Mouse (Mus musculus): ENCODE measurements around the gene Ckm. TPM values are rescaled to one million over a fixed set of nuclear protein-coding genes. Genes with fewer than 3 reads are reported as not detected.

The Ckm gene
- total and polyA plus RNA-seq, 3 experiments, result not detected

DNA sequence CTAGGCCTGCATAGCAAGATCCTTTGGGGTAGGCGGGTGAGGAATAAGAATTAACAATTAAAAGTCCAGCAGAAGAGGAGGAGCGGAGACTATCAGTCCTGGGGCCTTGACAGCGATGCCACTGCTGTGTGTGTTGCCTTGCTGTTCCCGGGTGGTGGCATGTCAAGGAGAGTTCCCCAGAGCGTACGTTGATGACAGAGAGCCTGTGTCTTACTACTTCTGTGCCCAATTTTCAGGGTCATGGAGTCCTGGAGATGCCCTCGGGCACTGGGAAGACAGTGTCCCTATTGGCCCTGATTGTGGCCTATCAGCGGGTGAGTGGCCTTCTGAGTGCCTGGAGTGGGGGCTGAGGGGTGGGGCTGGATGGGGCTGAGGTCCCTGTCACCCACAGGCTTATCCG, 20.9 kb upstream of the Ckm start:
- no peaks in the 10 kb centered on the region for H3K9me3 ChIP-seq (replicated peaks; ENCODE audit: insufficient read depth, low read length)
- H3K4me1 ChIP-seq (ENCODE audit: control insufficient read depth in 1 of 2, insufficient read depth in 2 of 2, low read length in 2 of 2), result peaks cover 0 to 8% of the 10 kb centered on the region in 2 experiments; a peak in 3 of 4 replicates
- H3K36me3 ChIP-seq (ENCODE audit: control insufficient read depth in 1 of 2, insufficient read depth in 2 of 2, low read length in 2 of 2), result peaks cover 0 to 8% of the 10 kb centered on the region in 2 experiments; a peak in 2 of 4 replicates
- no peak overlapping the region for H3K9ac ChIP-seq (ENCODE audit: control insufficient read depth, low read depth, low read length, poor library complexity, severe bottlenecking)
- H3K4me3 ChIP-seq (ENCODE audit: control insufficient read depth in 1 of 2, insufficient read depth in 1 of 2, low read depth in 2 of 2, low read length in 2 of 2), result no peak overlapping the region
- TF ChIP-seq SMC3 (IDR thresholded peaks at IDR 0.05; ENCODE audit: low read depth, low read length) (no peak), MAFK (IDR thresholded peaks at IDR 0.05; ENCODE audit: borderline replicate concordance, low read depth, low read length) (no peak), MEF2A (IDR thresholded peaks at IDR 0.05; ENCODE audit: extremely low read depth, insufficient replicate concordance, low read depth, low read length, poor library complexity, severe bottlenecking) (no peak), POLR2AphosphoS2 (IDR thresholded peaks at IDR 0.05; ENCODE audit: low read length) (no peak), MAX (IDR thresholded peaks at IDR 0.05; ENCODE audit: low read length) (no peak), MXI1 (IDR thresholded peaks at IDR 0.05; ENCODE audit: low read depth, low read length) (no peak), JUND (IDR thresholded peaks at IDR 0.05; ENCODE audit: low read depth, low read length) (no peak), ZC3H11A (IDR thresholded peaks at IDR 0.05; ENCODE audit: low read depth, low read length) (no peak), MYB (IDR thresholded peaks at IDR 0.05; ENCODE audit: low read depth, low read length) (no peak), ETS1 (IDR thresholded peaks at IDR 0.05; ENCODE audit: low read depth, low read length) (no peak), KAT2A (conservative IDR thresholded peaks at IDR 0.05; ENCODE audit: low read depth, low read length) (no peak), ELF1 (IDR thresholded peaks at IDR 0.05; ENCODE audit: low read depth, low read length) (no peak), ZMIZ1 (IDR thresholded peaks at IDR 0.05; ENCODE audit: low read depth, low read length) (no peak), MYC (IDR thresholded peaks at IDR 0.05; ENCODE audit: low read depth, low read length) (no peak)
- DNase-seq (ENCODE audit: low read depth, low spot score), result no peak
- H3K79me2 ChIP-seq (ENCODE audit: control insufficient read depth, insufficient read depth, low read length, poor library complexity), result peaks cover 17% of the 10 kb centered on the region
- H3K27ac ChIP-seq (ENCODE audit: control insufficient read depth, low read depth, low read length), result no peak overlapping the region
- H3K27me3 ChIP-seq (ENCODE audit: control insufficient read depth in 1 of 2, insufficient read depth in 2 of 2, low read length in 2 of 2), result no peaks in the 10 kb centered on the region

DNA sequence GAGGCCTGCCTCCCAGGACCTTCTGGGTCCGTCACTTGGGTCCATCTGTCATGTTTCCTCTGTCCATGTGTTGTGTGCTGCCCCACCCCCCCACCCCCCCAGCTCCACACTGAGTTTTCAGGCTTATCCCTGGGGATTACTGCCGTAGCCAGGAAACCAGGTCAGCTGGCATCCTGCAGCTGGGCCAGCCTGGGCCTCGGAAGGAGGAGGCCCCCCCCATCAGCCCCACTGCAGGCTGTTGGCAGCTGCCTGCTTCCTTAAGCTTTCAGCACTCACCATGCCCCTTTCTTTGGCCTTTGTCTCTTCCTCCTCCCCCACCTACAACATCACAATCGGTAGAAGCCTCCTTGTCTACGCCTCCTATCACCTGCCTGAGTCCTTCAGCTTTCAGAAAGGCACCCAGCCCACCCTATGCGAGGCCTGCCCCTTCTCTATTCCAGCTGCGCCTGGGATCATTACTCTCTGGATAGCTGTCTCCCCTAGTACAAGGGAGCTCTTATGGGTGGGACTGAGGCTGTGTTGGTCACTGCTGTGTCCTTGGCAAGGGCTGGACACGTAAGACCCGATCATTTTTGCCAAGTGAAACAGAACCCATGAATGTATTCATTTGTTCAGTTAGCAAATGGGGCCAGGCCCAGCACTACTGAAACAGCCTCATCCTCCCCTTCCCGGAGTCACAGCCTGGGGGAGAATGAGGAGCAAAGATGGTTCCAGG, 15.7 kb upstream of the Ckm start:
- TF ChIP-seq KAT2A (conservative IDR thresholded peaks at IDR 0.05; ENCODE audit: low read depth, low read length), result no peak
- no peak for TF ChIP-seq TCF12 (IDR thresholded peaks at IDR 0.05; ENCODE audit: low read depth, low read length)
- no peak for TF ChIP-seq ZC3H11A (IDR thresholded peaks at IDR 0.05; ENCODE audit: low read depth, low read length)
- TF ChIP-seq MXI1 (IDR thresholded peaks at IDR 0.05; ENCODE audit: low read depth, low read length), result no peak
- no peak for TF ChIP-seq RAD21 (IDR thresholded peaks at IDR 0.05; ENCODE audit: low read depth, low read length)
- no peak for TF ChIP-seq MYB (IDR thresholded peaks at IDR 0.05; ENCODE audit: low read depth, low read length)
- TF ChIP-seq JUND (IDR thresholded peaks at IDR 0.05; ENCODE audit: low read depth, low read length), result no peak
- TF ChIP-seq MEF2A (IDR thresholded peaks at IDR 0.05; ENCODE audit: extremely low read depth, insufficient replicate concordance, low read depth, low read length, poor library complexity, severe bottlenecking), result no peak
- TF ChIP-seq MAZ (IDR thresholded peaks at IDR 0.05; ENCODE audit: low read depth, low read length), result no peak
- TF ChIP-seq RCOR1 (IDR thresholded peaks at IDR 0.05; ENCODE audit: low read depth, low read length), result no peak
- no peak for TF ChIP-seq TBP (IDR thresholded peaks at IDR 0.05; ENCODE audit: low read depth, low read length)
- no peak for DNase-seq (ENCODE audit: low read depth, low spot score)
- no peaks in the 10 kb centered on the region for H3K9me3 ChIP-seq (replicated peaks; ENCODE audit: insufficient read depth, low read length)
- no peak overlapping the region for H3K4me3 ChIP-seq (ENCODE audit: control insufficient read depth in 1 of 2, insufficient read depth in 1 of 2, low read depth in 2 of 2, low read length in 2 of 2)
- no peaks in the 10 kb centered on the region for H3K27me3 ChIP-seq (ENCODE audit: control insufficient read depth in 1 of 2, insufficient read depth in 2 of 2, low read length in 2 of 2)
- no peaks in the 10 kb centered on the region for H3K4me1 ChIP-seq (ENCODE audit: control insufficient read depth in 1 of 2, insufficient read depth in 2 of 2, low read length in 2 of 2)
- no peak overlapping the region for H3K9ac ChIP-seq (ENCODE audit: control insufficient read depth, low read depth, low read length, poor library complexity, severe bottlenecking)
- peaks cover under 1% of the 10 kb centered on the region; the same call in 1 of the 2 replicates for H3K79me2 ChIP-seq (ENCODE audit: control insufficient read depth, insufficient read depth, low read length, poor library complexity)
- no peaks in the 10 kb centered on the region; a peak in 1 of 4 replicates for H3K36me3 ChIP-seq (ENCODE audit: control insufficient read depth in 1 of 2, insufficient read depth in 2 of 2, low read length in 2 of 2)
- H3K27ac ChIP-seq (ENCODE audit: control insufficient read depth, low read depth, low read length), result no peak overlapping the region
